Mouse (Mus musculus) forelimb bud, embryonic 11.5 days (tissue): ENCODE results near the gene Mrgpre.

Source experiments
- DNase-seq: peaks from one replicate; pipeline ENCODE4 v3.0.0-alpha.2; 2012; ENCODE audit warnings: low read depth, low spot score

The Mrgpre gene

DNA sequence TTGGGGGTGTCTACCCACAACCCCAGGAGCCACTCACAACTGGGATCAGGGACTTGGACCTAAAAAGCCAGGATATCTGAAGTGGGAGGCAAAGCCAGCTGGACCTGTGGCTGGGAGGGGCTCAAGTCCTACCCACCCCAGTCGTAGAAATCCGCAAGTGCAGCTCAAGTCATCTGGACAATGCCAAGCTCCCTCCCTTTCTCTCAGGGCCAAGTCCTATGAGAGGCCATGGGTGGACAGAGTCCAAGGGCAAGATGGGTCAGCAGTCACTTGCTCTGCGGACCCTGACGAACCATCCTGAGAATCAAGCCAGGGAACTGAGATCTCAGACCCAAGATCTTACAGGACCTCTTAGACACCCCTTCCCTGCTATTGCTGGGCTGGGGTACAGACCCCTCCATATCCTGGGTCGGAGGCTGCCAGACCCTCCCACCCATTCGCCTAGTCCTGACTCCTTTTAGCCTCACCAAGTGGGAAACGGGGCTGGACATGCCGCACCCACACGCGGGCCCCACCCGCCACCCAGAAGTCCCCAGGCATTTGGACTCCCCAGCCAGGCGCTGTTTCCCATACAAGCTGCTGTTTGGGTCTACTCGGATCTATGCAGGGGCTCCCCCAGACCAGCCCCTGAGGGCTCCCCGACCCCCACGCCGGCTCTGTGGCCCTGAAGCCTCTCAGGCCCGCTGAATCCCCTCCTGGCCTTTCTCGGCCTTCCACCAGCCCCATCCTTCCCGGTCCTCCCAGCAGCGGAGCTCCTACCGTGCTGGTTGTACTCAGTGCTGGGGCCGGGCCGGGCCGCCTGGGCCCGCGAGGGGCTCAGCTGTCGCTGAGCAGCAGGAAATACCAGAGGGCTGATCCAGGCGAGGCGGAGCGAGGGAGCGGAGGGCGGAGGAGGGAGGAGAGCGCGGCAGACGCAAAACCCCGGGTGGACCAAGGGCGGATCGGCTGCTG, 44.5 kb downstream of the Mrgpre start:
- DNase-seq = peak; percentile 79

DNA sequence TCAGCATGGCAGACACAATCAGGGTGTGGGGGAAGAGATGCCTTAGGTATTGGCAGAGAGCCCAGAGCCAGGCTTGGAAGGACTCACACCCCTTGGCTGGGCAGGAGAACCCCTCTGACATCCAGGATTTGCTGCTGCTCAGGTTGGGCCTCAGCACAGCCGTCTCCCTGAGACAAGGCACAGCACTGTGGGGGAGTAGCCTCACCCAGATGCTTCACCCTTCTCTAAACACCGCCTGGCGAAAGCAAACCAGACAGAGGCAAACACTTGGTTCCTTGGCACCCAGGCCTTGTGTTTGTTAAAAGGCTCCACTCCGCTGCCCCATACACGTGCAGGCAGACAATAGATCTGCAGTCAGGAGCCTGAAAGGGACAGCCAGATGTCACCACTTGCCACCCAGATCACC, 45.7 kb downstream of the Mrgpre start:
- DNase-seq = no peak

- no peak for DNase-seq
These were observed 46.1 kb downstream of the Mrgpre start for GRCm38 (mm10) chr7:143738194-143738593.

GRCm38 (mm10) chr7:143733746-143734145, 50.6 kb downstream of the Mrgpre start:
- no peak for DNase-seq

DNA sequence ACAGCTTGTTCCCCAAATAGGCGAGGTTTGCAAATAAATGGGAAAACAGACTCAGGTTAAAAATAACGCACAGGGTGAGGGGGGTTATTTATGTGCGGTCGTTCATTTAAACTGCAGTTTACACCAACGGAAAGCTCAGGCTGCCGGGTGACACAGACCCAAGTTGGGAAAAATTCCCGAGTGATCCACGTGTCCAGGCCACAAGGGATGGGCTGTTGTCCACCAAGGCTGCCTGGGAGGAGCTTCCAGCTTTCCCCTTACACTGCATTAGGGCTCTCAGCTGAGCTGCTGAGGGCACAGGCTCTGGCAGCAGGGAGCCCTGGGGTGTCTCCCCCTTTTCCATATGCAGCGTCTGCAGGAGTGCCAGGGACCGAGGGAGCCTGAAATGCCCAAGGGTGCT, 54.4 kb downstream of the Mrgpre start:
- no peak for DNase-seq
